Mouse (Mus musculus) left cerebral cortex, adult 18-20 months (tissue): ENCODE measurements around the gene Psme3. TPM values are rescaled to one million over a fixed set of nuclear protein-coding genes. Genes with fewer than 3 reads are reported as not detected.

Experiments used
- DNase-seq, 2 experiments: peaks; one replicate each; pipeline ENCODE4 v3.0.0; 2021 to 2022; ENCODE audit warnings: low spot score in 2 of 2, mixed read lengths in 1 of 2
- microRNA-seq, 2 experiments: library from miRNA; unstranded; fragments of <30 nt; microRNA quantifications; one replicate each; pipeline ENCODE4 v1.2.0; 2021
- total RNA-seq, 2 experiments: library from RNA; stranded (reverse); gene quantifications; 2 replicates each; pipeline ENCODE4 v1.2.3; 2021

Psme3 gene
- total RNA-seq, 2 experiments from 2014 or later, result 128 to 131 TPM

DNA sequence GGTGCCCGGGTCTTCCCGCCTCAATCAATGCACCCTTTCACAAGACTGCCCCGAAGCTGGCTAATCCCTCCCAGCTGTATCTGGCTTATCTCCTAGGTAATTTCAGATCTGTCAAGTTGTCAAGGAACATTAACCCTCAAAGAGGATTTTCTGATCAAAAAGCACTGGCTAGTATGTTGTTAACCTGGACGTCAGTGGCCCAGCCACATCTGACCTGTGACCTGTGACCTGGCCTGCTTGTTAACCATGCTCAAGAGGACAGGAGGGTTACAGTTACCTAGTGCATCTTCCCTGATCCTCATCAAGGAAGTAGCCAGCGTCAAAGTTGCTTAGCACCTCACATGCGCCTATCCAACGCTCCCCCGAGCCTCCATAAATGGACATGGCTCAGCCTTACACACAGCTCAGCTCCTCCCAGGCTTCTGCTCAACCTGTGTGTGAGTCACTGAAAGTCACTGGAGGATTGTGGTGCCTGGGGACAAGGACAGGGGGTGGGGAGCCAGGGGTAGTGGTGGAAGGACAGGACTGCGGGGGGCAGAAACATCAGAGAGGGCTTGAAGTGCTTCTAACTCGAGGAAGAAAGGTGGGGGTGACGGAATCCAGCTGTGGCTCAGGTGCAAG lies 35.2 kb downstream of the Psme3 start:
- DNase-seq, result no peak

DNA sequence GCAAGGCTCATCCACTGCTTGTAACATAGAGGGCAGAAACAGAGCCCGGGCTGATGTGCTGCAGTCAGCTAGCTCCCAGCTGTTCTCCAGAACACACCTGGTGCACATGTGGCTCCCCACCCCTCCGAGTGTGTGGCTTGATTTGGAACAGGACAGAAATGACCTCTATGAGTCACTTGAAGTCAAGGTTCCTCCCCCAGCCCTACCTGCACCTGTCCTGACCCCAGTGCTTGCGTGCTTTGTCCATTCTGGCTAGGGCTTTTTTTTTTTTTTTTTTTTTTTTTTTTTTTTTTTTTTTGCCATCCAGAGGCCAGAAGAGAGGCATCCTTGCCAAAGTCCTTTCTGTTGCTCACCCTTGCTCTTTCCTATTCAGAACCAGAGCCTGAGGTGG lies 35.7 kb downstream of the Psme3 start:
- DNase-seq, result no peak

- no peak for DNase-seq
Observed at GRCm38 (mm10) chr11:101353436-101353835, 37.4 kb downstream of the Psme3 start.

- DNase-seq, result no peak
Observed at GRCm38 (mm10) chr11:101354438-101355010, 38.5 kb downstream of the Psme3 start.

DNA sequence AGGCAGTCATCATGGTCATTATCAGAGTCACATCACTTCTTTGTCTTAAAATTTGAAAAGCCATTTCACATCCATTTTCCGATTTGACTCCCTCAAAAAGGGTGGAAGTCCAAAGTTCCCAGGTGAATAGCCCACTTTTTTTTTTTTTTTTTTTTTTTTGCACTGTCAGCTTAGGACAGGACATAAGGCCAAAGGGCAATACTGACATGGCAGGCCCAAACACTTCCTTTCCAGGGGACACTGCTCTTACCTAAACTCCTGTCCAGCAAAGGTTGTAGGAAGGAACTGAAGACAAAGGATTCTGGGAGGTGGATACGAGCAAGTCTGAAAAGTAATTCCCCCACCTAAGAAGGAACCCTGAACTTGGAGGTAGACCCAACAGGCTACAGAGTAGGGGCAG lies 39.9 kb downstream of the Psme3 start:
- no peak for DNase-seq

- DNase-seq, result no peak
Observed at GRCm38 (mm10) chr11:101357505-101358182, 41.6 kb downstream of the Psme3 start.

DNA sequence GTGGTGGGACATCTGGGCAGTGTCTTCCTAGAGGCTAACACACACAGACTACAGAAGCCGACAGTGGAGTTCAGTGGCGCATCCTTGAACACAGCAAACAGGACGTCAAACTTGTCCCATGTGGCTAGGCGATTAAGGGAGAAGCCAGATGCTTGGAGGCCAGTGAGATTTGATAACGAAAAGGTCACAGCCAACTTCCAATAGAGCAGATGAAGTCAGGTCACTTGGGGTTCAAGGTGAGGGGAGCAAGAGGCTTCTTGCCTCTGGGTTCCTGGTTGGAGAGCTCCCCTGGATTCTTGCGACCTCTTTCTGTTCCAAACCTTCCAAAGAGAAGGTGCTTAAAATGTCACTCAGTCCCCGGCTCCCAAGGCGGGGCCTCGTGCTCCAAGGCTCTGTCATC lies 43.8 kb downstream of the Psme3 start:
- DNase-seq, result no peak

DNA sequence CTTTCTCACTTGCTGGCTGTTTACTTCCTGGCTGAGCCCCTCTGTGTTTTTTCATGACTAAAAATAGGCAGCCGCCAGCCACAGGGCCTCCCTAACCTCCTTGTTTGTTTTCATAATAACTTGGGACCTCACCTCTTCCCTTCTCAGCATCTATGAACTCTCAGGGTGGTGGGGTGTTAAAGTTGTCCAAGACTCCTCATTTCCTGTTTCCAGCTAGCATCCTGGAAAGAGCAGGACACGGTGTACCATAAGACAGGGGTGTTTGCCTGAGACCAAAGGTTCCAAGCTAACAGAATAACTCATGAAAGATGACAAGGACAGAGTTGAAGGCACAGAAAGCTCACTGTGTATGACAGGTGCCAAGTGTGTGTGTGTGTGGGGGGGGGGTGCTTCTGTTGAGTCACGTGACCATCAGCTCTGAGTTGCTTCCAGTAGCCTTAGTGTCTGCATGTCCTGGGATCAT lies 44.7 kb downstream of the Psme3 start:
- DNase-seq, result no peak

GRCm38 (mm10) chr11:101364531-101364931 lies 48.5 kb downstream of the Psme3 start:
- DNase-seq, result no peak

GRCm38 (mm10) chr11:101367326-101367935 lies 51.4 kb downstream of the Psme3 start, which contains the start of gene G6pc:
TSS of gene G6pc (plus strand) at chr11:101367561.
- DNase-seq, result no peak

- no peak for DNase-seq
Observed at GRCm38 (mm10) chr11:101370141-101370540, 54.1 kb downstream of the Psme3 start.

Small RNA genes within 50 kb of the gene (microRNA-seq; reads per million reads assigned to microRNA genes)
- gene Gm25593, result 0 reads per million in 2 experiments

Other genes with a start within 250 kb of the Psme3 start
- 1 to 10 TPM; 7.0 to 7.9 TPM for gene Naglu, start 246.2 kb upstream of the Psme3 start, total RNA-seq
- under 1 TPM; 0.59 to 0.91 TPM for gene Hsd17b1, start 237.8 kb upstream of the Psme3 start, total RNA-seq
- gene Coasy, start 233.6 kb upstream of the Psme3 start, total RNA-seq, result 10 to 100 TPM; 22.5 to 24.6 TPM
- gene Mlx, start 228.9 kb upstream of the Psme3 start, total RNA-seq, result 10 to 100 TPM; 39.5 to 46.6 TPM
- 1 to 10 TPM; 3.0 to 3.6 TPM for gene Psmc3ip, start 220.8 kb upstream of the Psme3 start, total RNA-seq
- 10 to 100 TPM; 53.9 to 57.8 TPM for gene Retreg3, start 196.3 kb upstream of the Psme3 start, total RNA-seq
- gene Tubg1, start 196.3 kb upstream of the Psme3 start, total RNA-seq, result 10 to 100 TPM; 44.5 to 53.3 TPM
- 10 to 100 TPM; 48.6 to 54.5 TPM for gene Tubg2, start 160.3 kb upstream of the Psme3 start, total RNA-seq
- gene Cntnap1, start 145.7 kb upstream of the Psme3 start, total RNA-seq, result 100 to 1,000 TPM; 158 to 160 TPM
- 10 to 100 TPM; 14.2 to 16.7 TPM for gene Plekhh3, start 144.9 kb upstream of the Psme3 start, total RNA-seq
- gene Ccr10, start 140.8 kb upstream of the Psme3 start, total RNA-seq, result under 1 TPM in 1 of 2 experiments, not detected in 1; 0.28 TPM
- gene Ezh1, start 89.8 kb upstream of the Psme3 start, total RNA-seq, result 10 to 100 TPM; 55.7 to 62.7 TPM
- 10 to 100 TPM; 31.4 to 37.8 TPM for gene Ramp2, start 70.2 kb upstream of the Psme3 start, total RNA-seq
- gene Vps25, start 62.5 kb upstream of the Psme3 start, total RNA-seq, result 10 to 100 TPM; 56.8 to 65.8 TPM
- 1 to 10 TPM; 7.0 to 8.8 TPM for gene Wnk4, start 55.6 kb upstream of the Psme3 start, total RNA-seq
- under 1 TPM; 0.46 to 0.56 TPM for gene Cntd1, start 37.2 kb upstream of the Psme3 start, total RNA-seq
- 100 to 1,000 TPM; 103 to 112 TPM for gene Coa3, start 37.1 kb upstream of the Psme3 start, total RNA-seq
- gene Becn1, start 13.9 kb upstream of the Psme3 start, total RNA-seq, result 100 to 1,000 TPM; 202 to 214 TPM
- 1 to 10 TPM; 5.4 to 6.9 TPM for gene Aoc2, start 8.8 kb downstream of the Psme3 start, total RNA-seq
- under 1 TPM; 0.61 to 0.74 TPM for gene Aoc3, start 14.4 kb downstream of the Psme3 start, total RNA-seq
- gene G6pc, start 51.3 kb downstream of the Psme3 start, total RNA-seq, result not detected
- gene Aarsd1, start 101.4 kb downstream of the Psme3 start, total RNA-seq, result 10 to 100 TPM; 47.6 to 48.8 TPM
- gene Gm27029, start 108.6 kb downstream of the Psme3 start, total RNA-seq, result 1 to 10 TPM; 8.2 to 8.6 TPM
- 10 to 100 TPM; 40.9 to 46.9 TPM for gene Rundc1, start 108.9 kb downstream of the Psme3 start, total RNA-seq
- gene Ptges3l, start 109.1 kb downstream of the Psme3 start, total RNA-seq, result 1 to 10 TPM; 4.1 to 4.5 TPM
- 10 to 100 TPM; 51.0 to 52.1 TPM for gene Rpl27, start 126.1 kb downstream of the Psme3 start, total RNA-seq
- 1 to 10 TPM; 2.6 to 3.2 TPM for gene Ifi35, start 132.2 kb downstream of the Psme3 start, total RNA-seq
- 100 to 1,000 TPM; 158 to 161 TPM for gene Rnd2, start 148.8 kb downstream of the Psme3 start, total RNA-seq
- 10 to 100 TPM; 37.9 to 44.5 TPM for gene Vat1, start 150.0 kb downstream of the Psme3 start, total RNA-seq
- 1 to 10 TPM in 1 of 2 experiments, under 1 TPM in 1; 0.74 to 1.2 TPM for gene Brca1, start 235.7 kb downstream of the Psme3 start, total RNA-seq
- 100 to 1,000 TPM; 135 to 198 TPM for gene Nbr1, start 235.9 kb downstream of the Psme3 start, total RNA-seq